Mouse (Mus musculus) WW6 (cell line): ENCODE measurements around the gene Pecam1.

ENCODE experiments used
- DNase-seq: peaks from one replicate; pipeline ENCODE4 v3.0.0-alpha.2; 2013; ENCODE audit warnings: low read depth, low spot score

The Pecam1 gene

DNA sequence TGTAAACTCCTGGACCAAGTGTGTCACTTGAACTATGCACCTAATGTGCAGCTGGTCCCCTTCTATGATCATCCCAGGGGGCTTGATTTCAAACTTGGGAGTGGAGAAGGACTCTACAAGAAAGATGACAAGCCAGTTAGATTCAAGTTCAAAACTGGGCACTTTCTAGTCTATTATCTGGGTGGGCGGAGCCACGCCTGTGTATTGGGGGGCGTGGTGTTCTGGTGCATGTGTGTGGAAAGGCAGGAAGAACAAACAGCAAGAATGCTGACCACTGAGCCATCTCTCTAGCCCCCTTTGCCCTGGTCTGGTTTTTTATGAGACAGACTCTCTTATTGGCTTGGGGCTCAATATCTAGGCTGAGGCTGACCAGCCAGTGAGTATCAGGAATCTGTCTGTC lies 54.5 kb downstream of the Pecam1 start:
- DNase-seq, result no peak

DNA sequence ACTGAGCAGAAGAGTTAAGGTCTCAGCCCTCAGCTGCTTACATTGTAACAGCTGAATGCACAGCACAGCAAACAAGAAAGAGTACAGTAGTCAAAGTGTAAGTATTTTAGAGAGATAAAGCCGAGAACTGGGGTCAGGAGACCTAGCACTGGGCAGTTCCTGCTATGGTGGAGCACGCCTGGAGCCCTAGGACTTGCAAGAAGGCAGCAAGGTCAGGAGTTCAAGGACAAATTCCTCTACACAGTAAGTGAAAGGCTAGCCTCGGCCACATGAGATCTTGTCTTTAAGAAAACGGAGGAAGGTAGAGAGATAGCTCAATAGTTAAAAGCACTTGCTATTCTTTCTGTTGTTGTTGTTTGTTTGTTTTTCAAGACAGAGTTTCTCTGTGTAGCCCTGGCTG lies 57.5 kb downstream of the Pecam1 start:
- DNase-seq, result no peak

DNA sequence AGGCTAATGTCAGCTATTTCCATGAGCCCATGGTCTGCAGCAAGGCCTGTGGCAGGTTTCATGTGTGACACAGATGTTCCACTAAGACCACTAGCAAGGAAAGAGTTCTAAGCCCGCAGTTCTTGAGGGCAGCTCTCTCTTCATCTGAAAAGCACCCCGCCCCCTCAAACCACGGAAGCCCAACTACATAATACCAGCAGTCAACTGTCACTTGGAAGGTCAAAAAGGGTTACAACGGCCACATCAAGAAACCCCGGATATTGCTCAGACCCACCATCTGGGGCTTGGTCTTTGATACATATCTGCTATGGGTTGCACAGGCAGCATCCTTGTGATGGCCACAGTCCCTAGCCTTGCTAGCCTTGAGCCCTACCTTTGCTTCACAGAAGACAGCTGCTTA lies 62.1 kb downstream of the Pecam1 start:
- DNase-seq, result no peak

DNA sequence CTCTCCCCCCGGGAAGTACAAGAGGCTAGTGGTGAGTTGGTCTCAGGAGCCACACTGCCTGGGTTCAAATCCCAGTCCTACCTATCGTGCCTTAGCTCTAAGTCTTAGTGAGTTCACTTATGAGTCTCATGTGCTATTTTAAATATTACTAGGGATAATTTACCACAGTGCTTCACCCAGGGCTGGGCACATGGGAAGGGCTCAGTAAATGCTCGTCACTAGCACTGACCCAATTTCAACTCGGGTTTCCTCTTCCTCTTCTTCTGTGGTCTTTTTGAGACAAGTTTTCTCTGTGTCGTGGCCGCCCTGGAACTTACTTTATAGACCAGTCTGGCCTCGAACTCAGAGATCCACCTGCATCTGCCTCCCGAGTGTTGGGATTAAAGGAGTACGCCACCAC lies 63.1 kb downstream of the Pecam1 start:
- no peak for DNase-seq

DNA sequence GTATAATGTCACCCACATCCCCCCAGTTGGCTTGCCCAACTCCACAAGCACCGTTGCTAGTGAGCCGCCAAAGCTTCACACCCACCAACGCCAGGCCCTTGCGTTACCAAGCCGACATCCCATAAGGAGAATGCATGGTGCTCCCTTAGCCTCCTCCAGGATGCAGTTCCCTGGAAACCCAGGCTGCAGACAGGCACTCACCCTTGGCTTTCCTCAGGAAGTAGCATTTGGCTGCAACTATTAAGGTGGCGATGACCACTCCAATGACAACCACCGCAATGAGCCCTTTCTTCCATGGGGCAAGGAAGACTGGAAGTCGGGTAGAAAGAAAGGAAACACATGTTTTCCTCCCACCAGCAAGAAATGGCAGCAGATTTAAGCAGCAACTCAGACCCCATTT lies 66.4 kb downstream of the Pecam1 start:
- DNase-seq, result no peak

DNA sequence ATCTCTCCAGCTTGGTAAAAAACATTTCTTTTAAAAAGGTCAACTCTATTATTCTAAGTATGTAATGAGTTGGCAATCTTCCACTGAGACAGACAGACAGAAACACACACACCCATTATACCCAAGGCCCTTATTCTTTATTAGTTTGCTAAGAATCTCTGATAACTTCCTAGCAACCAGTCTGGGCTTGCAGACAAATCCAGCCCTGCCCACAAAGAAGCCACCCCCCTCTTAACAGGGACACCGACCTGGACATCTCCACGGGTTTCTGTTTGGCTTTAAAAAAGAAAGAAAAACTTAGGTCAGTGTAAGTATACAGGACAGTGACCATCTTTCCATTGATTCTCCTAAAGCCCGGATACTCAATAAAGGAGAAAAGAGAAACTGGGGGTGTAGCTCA lies 67.1 kb downstream of the Pecam1 start:
- no peak for DNase-seq

DNA sequence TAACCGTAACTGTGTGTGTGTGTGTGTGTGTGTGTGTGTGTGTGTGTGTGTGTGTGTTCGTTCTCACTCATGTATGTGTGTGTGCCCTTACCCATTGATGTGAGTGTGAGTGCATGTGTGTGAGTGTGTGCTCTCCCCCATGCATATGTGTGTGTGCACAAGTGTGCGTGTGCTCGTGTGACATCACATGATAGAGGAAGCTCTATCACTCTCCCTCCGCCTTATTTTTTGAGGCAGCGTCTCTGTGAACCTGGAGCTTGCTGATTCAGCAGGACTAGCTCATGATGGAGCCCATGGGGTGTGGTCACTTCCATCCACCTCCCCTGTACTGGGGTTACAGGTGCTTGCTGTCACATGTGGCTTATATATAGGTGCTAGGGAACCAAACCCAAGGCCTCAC lies 69.3 kb downstream of the Pecam1 start:
- DNase-seq, result no peak

DNA sequence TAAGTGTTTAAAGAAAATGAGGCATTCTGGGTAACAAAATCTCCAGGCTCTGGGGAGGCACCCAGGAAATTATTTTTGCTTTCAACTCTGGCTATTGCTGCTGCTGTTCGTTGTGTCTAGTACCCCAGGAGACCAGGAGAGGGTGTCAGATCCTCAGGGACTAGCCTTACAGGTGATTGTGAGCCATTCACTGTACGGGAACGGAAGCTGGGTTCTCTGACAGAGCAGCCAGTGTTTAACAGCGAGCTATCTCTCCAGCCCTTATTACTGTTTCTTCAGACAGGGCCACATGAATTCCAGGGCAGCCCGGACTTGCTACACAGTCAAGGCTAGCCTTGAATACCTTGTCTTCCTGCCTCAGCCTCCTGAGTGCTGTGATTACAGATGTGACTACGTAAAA lies 70.6 kb downstream of the Pecam1 start:
- DNase-seq, result no peak

DNA sequence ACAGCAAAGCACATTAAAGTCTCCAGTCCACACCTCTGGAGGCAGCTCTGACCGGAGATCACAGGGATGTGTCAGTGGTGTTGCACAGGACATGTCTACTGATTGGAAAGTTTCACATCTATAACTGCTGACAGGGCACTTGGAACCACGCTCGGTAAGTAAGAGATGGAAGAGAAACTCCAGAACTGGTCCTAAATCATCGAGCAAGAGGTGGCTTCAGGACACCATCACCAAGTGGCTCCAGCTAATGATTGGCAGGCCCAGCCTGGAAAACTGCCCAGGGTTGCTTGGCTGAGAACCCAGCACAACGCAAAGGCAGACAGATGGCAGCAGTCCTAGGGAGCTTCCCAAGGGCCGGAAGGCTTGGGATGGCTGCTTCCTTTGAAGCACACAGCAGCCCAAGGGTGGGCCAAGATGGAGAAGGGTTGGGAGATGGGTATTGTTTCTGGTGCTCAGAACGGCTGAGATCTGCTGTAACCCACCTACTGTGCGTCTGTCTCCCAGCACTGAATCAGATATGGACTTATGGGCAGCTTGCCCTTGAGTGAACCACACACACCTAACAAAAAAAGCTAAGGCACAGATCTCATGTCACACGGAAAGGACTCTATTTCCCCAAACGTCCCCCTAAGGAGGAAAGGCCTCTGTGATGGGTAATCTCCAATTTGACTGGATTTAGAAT lies 72.4 kb downstream of the Pecam1 start:
- no peak for DNase-seq

DNA sequence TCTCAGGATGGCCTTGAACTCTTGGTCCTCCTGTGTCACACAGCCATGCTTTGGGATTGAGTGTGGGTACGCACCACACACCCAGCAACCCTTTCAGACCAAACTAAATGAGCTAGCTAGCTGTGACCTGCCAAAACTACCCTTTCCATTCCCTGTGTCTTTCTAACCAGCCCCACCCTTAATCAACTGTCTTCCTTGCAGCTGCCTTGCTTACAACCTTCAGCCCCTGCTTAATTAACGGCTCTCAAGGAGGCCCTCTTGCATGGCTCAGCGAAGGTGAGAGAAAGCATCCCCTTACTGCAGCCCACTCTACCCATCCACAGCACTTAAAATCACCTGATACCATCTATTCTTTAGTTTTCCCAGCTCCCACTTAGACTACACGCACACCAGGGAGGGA lies 73.1 kb downstream of the Pecam1 start:
- no peak for DNase-seq

DNA sequence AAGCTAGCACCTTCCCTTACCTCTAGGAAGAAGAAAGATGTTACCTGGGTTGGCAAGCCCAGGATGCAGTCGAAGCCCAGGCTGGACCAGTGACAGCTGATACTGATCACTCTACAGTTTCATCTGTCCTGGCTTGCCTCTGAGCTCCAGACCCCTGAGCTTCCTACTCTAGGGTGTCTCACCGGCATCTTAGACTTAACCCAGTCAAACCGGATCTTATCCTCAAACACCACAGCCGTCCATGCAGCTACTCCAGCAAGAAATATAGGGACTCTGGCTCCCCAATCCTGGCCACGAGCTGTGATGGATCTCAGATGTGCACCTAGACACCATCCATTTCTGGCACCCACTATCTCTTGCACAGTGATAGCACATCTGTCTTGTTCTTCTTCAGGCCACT lies 74.6 kb downstream of the Pecam1 start:
- no peak for DNase-seq

DNA sequence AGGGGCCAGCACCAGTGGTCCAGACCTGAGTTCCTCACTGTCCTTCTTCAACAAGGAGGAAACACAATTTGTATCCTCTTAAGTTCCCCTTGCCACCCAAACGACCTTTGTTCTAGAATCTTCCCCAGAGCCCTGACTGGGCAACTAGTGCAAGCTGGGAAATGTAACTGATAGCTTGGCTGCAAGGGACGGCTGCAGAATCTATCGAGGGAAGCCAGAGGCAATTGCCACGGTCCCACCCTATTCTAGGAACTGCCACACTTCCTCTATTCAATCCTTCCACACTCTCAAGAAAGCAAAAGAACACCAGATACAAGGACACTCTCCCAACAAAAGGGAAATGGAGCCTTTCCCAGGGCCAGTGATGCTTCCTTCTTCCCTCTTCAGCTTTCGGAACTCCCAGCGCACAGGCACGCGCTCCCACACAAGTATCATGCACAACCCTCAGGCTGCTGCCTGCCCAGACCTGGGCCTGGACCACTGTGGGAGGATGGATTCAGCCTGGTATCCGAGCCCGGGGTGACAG lies 75.2 kb downstream of the Pecam1 start:
- no peak for DNase-seq

DNA sequence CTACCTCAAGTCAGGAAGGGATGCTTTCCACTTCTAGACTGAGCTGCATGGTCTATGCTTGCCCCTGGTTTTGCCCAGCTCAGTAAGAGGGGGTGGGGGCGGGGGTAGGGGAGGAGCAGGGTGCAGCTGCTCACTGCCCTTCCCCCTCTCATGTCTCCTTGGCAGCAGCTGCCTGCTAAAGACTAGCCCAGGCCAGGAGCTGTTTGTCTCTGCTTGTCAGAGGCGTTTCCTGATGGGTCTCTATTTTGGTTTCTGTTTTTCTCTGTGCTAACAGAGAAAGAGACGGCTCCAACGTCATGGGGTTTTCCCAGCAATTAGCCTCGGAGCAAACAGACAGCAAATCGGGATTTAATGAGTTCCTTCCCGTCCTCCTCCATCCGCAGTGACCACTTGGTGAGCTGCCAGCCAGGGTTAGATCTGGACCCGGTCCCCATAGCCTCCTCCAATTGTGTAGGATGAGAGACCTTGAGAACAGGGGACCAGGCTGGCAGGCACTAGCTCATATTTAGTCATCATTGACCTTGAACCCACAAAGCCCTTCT lies 75.7 kb downstream of the Pecam1 start:
- no peak for DNase-seq

DNA sequence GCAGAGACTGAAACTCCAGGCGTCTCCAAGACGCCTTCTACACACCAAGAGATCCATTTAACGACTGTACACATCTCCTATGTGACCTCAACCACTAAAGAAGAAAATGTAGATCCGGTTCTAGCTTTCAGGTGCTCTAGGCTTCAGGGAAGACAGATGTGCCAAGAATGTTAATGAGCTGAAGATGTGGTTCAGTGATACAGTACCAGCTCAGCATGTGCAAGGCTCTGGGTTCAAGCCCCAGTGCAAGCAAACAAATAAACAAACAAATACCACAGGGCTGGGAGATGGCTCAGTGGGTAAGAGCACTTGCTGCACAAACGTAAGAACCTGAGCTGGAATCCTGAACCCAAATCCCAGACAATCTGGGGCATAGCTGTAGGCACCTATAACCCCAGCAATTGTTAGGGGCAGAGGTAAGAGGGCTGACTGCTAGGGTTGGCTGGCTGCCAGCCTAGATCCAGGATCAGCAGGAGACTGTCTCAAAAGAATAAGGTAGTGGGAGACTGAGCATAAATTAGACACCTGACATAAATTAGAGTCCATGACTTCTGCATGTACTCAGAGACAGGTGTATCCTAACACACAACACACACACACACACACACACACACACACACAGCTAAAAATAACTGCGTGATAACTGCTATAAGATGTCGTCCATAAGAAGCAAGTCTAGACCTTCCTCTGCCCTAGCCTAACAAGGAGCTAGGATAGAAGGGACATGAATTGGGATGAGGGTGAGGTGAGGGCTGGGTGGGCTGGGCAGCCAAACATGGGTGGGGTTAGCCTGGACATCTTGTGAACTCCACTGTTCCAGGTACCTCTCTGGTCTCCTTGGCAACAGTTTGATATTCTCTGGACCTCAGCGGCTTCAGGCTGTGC lies 76.5 kb downstream of the Pecam1 start:
- no peak for DNase-seq

DNA sequence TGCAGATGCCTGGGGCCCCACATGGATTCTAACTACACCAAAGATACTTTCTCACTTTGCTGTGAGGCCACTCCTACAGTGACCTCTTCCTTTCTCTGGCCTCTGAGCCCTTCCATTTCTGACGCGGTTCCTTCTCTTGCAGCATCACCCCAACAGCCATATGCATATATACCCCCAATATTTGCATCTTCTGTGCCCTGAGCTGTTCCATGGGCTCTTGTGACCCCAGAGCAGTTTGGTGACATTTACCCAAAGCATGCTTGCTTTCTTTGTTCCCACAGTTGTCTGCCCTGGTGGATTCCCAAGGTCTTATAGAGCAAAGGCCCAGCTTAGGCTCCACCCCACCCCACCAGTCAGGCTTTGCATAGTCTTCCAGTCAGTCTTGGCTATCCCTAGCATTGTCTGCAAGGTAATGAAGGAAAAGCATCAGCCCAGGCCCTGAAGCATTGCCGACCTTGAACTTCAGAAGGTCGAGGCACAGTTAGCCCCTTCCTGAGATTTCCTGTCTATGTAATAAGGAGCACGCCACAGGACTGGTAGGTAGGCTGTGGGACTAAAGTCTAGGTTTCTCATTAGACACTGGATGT lies 77.4 kb downstream of the Pecam1 start:
- no peak for DNase-seq

DNA sequence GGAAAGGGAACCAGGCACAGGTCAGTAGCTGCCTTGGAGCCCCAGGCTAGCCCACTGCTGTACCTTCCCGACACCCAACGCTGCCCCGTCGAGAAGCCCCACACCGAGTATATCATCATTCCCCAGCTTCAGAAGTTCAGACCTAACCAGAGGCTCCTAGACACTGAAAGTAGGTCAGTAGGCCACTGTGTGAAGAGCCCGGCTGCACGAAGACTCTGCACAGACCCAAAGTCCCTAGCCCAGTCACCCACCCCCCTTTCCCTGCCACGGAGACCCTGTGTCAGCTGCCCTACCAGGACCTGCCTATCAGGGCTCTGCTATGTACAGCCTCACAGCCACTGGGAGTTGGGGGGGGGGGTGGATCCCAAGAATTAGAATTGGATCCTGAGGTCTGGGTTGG lies 78.6 kb downstream of the Pecam1 start:
- DNase-seq, result no peak

DNA sequence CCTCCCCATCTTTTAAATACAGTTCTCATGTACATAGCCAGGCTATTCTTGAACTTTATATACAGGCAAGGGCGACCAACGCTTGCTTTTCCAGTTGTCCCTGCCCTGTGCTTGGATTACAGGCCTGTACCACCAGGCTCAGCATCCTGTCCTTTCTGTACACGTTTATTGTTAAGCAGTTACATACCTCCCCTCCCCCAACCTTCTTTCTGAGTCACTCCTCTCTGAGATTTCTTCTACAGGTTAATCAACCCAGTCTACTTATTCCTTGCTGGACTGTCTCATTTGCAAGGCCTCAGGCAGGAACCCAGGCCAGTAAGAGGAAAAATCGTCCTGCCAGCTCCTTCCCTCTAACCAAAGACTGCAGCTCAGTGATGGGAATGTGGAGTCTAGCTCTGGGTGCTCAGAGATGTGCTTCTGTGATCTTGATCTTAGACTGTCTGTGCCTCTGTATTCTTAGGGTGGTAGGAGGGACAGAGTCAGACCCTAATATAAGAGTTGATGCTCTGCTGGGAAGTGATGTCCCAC lies 79.4 kb downstream of the Pecam1 start:
- no peak for DNase-seq

DNA sequence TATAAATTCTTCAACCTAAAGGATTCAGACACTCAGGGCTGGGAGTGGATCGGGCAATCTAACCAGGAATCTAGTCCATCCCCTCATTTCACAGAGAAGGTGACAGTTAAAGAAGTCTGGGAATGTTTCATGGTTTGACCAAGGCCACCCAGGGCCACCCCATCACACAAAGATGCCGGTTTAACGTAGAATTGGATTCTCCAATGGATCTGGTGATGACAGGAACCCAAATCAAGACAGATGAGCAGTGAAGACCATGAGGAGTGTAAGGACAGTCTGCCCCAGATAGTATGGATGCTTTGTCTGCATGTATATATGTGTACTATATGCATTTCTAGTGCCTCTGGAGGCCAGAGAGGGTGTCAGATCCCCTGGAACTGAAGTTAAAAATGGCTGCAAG lies 80.2 kb downstream of the Pecam1 start:
- DNase-seq, result no peak

DNA sequence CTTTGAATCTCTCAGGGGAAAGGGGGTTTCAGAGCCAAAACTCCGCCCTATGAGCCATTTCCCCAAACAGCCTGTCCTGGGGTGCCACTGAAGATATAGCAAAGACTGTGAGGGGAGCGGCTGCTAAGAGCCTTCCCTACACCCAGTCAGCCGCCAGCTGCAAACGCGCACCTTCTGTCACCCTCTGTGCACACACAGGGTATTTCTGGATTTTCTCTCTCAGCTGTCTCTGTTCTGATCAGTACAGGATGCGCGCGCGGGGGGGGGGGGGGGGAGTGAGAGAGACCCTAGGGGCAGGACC lies 80.6 kb downstream of the Pecam1 start:
- DNase-seq, result no peak

DNA sequence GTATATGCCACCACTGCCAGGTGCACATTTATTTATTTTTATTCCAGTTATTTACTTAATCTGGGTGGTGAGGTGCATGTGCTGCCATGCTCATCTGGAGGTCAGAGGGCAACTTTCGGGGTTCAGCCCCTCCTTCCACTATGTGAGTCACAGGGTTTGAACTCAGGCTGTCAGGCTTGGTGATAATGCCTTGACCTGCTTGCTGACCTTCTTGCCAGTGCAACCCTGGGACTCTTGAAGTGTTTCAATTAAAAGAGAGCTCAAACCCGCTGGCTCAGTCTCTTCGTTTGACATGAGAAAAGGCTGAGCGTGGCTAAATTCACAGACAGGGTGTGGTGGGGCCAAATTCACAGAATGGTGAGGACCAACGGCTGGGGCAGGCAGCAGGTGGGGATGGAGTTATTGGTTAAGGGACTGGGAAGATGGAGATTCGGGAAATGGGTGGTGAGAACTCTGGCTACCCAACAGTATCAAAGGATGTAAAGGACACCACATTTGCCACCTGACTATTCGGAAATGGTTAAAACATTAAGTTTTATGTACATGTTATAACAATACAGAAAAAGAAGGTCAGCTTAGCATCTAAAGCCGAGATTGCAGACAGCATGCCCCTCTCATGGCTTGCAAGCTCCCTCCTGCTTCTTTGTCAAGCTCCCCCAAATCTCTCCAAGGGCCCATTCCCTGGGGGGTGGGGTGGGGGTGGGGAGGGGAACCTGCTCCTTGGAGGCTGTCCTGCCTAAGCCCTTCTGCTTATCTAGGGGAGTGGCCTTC lies 81.1 kb downstream of the Pecam1 start:
- DNase-seq, result no peak

DNA sequence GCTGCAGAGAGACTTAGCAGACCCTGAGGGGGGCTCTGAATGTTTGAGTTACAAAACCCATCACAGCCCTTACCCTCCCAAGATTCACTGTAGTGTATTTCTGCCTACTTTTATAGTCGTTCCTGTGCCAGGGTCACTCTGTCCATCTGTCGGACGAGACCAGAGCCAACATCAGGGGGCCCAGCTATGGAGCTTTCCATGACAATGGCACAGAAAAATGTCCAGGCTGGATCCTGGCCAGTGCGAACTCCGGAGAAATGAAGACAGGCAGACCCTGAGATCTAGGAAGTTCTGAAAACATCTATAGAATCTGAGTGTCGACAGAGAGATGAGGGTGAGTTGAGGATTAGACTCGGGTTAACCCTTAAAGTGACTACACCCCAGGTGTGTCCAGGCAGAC lies 82.1 kb downstream of the Pecam1 start:
- no peak for DNase-seq

DNA sequence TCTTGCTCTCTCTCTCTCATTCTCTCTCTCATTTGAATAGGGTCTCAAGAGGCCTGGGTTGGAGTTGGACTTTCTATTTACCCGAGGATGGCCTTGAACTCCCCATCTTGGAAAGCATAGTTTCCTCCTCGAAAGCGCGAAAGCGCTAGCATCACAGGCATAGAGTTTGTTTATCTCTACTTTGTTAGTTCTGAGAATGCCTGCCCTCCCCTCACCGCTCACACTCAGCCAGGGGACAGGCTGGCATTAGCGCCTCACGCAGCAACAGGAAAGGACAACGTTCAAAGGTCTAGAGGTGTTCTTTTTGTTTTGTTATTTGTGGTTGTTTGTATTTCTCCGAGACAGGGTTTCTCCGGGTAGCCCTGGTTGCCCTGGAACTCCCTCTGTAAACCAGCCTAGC lies 82.6 kb downstream of the Pecam1 start:
- DNase-seq, result no peak
